Mouse (Mus musculus): ENCODE results near the gene Nav2. TPM values are rescaled to one million over a fixed set of nuclear protein-coding genes. Genes with fewer than 3 reads are reported as not detected.
A peak's percentile ranks its signal among the peaks of the same experiment; 100 is the strongest.

The Nav2 gene
- polyA plus RNA-seq, 1 experiment from 2014 or later: 27.6 TPM

- H3K4me1 ChIP-seq: peaks cover 41% of the 10 kb centered on the region
- H3K27ac ChIP-seq (replicated peaks): peak overlapping the region; percentile 67; the same call in 1 of the 2 replicates
Measured at GRCm38 (mm10) chr7:49066828-49067227, 158.3 kb downstream of the Nav2 start.

GRCm38 (mm10) chr7:49069396-49069961 is 161.0 kb downstream of the Nav2 start:
- Histone ChIP-seq H3K9ac (replicated peaks) (no peak overlapping the region), H3K27me3 (replicated peaks) (no peaks in the 10 kb centered on the region), H3K9me3 (replicated peaks) (no peaks in the 10 kb centered on the region), H3K36me3 (no peaks in the 10 kb centered on the region), H3K4me2 (no peak overlapping the region), H3K27ac (replicated peaks) (no peak overlapping the region), H3K4me3 (replicated peaks) (no peak overlapping the region), H3K4me1 (peaks cover 39% of the 10 kb centered on the region)
- WGBS: 32% methylated on average over 12 of the region's 12 CpGs
- ATAC-seq (ENCODE audit: low FRiP score): no peak

More at GRCm38 (mm10) chr7:49066828-49067227, 158.3 kb downstream of the Nav2 start:
- Histone ChIP-seq H3K4me3 (replicated peaks) (no peak overlapping the region), H3K9ac (replicated peaks) (no peak overlapping the region), H3K9me3 (replicated peaks) (no peaks in the 10 kb centered on the region), H3K4me2 (no peak overlapping the region), H3K27me3 (replicated peaks) (no peaks in the 10 kb centered on the region), H3K36me3 (no peaks in the 10 kb centered on the region)
- no peak for ATAC-seq (ENCODE audit: low FRiP score)
- 96% methylated on average over 1 of the region's 1 CpGs for WGBS

GRCm38 (mm10) chr7:49070621-49071020 is 162.1 kb downstream of the Nav2 start:
- 63% methylated on average over 1 of the region's 1 CpGs for WGBS
- H3K27me3 ChIP-seq (replicated peaks): no peaks in the 10 kb centered on the region
- H3K9ac ChIP-seq (replicated peaks): no peak overlapping the region
- H3K4me1 ChIP-seq: peaks cover 47% of the 10 kb centered on the region
- no peak for ATAC-seq (ENCODE audit: low FRiP score)
- H3K4me2 ChIP-seq: no peak overlapping the region
- H3K4me3 ChIP-seq (replicated peaks): no peak overlapping the region
- H3K27ac ChIP-seq (replicated peaks): 0 out of 2 replicates have a peak overlapping the region, but pooled peaks have one; percentile 13
- no peaks in the 10 kb centered on the region for H3K9me3 ChIP-seq (replicated peaks)
- no peaks in the 10 kb centered on the region for H3K36me3 ChIP-seq

GRCm38 (mm10) chr7:49071141-49071567 is 162.6 kb downstream of the Nav2 start:
- Histone ChIP-seq H3K36me3 (no peaks in the 10 kb centered on the region), H3K4me1 (peaks cover 47% of the 10 kb centered on the region), H3K27me3 (replicated peaks) (no peaks in the 10 kb centered on the region), H3K4me2 (no peak overlapping the region), H3K9ac (replicated peaks) (no peak overlapping the region), H3K27ac (replicated peaks) (0 out of 2 replicates have a peak overlapping the region, but pooled peaks have one; percentile 13), H3K4me3 (replicated peaks) (no peak overlapping the region), H3K9me3 (replicated peaks) (no peaks in the 10 kb centered on the region)
- WGBS: 13% methylated on average over 7 of the region's 7 CpGs
- no peak for ATAC-seq (ENCODE audit: low FRiP score)

- Histone ChIP-seq H3K9ac (replicated peaks) (no peak overlapping the region), H3K27ac (replicated peaks) (peak overlapping the region; percentile 43; the same call in 1 of the 2 replicates), H3K4me2 (no peak overlapping the region), H3K4me1 (peaks cover 45% of the 10 kb centered on the region), H3K27me3 (replicated peaks) (no peaks in the 10 kb centered on the region), H3K36me3 (no peaks in the 10 kb centered on the region), H3K9me3 (replicated peaks) (no peaks in the 10 kb centered on the region), H3K4me3 (replicated peaks) (no peak overlapping the region)
- WGBS: 22% methylated on average over 10 of the region's 10 CpGs
- peak; percentile 35; the same call in 1 of the 2 replicates for ATAC-seq (ENCODE audit: low FRiP score)
Measured at GRCm38 (mm10) chr7:49075333-49075934, 166.9 kb downstream of the Nav2 start.

GRCm38 (mm10) chr7:49076283-49076694 is 167.8 kb downstream of the Nav2 start:
- Histone ChIP-seq H3K4me1 (peaks cover 39% of the 10 kb centered on the region), H3K4me2 (no peak overlapping the region), H3K9ac (replicated peaks) (no peak overlapping the region), H3K27me3 (replicated peaks) (no peaks in the 10 kb centered on the region), H3K9me3 (replicated peaks) (no peaks in the 10 kb centered on the region), H3K27ac (replicated peaks) (no peak overlapping the region; the same call in 1 of the 2 replicates), H3K36me3 (no peaks in the 10 kb centered on the region), H3K4me3 (replicated peaks) (no peak overlapping the region)
- 23% methylated on average over 8 of the region's 8 CpGs for WGBS
- no peak for ATAC-seq (ENCODE audit: low FRiP score)

GRCm38 (mm10) chr7:49078930-49079329 is 170.4 kb downstream of the Nav2 start:
- WGBS: 20% methylated on average over 5 of the region's 5 CpGs
- Histone ChIP-seq H3K4me3 (replicated peaks) (no peak overlapping the region), H3K36me3 (no peaks in the 10 kb centered on the region), H3K4me1 (peaks cover 57% of the 10 kb centered on the region), H3K27ac (replicated peaks) (peak overlapping the region; percentile 70), H3K4me2 (no peak overlapping the region), H3K9ac (replicated peaks) (no peak overlapping the region), H3K27me3 (replicated peaks) (no peaks in the 10 kb centered on the region), H3K9me3 (replicated peaks) (no peaks in the 10 kb centered on the region)
- ATAC-seq (ENCODE audit: low FRiP score): 0 out of 2 replicates have a peak, but pooled peaks have one; percentile 32

- ATAC-seq (ENCODE audit: low FRiP score): peak; percentile 21
- no peak overlapping the region for H3K4me3 ChIP-seq (replicated peaks)
- H3K27ac ChIP-seq (replicated peaks): peak overlapping the region; percentile 62
- H3K27me3 ChIP-seq (replicated peaks): no peaks in the 10 kb centered on the region
- WGBS: 36% methylated on average over 4 of the region's 4 CpGs
- no peak overlapping the region for H3K4me2 ChIP-seq
- no peaks in the 10 kb centered on the region for H3K36me3 ChIP-seq
- no peak overlapping the region for H3K9ac ChIP-seq (replicated peaks)
- H3K9me3 ChIP-seq (replicated peaks): no peaks in the 10 kb centered on the region
- peaks cover 71% of the 10 kb centered on the region for H3K4me1 ChIP-seq
Measured at GRCm38 (mm10) chr7:49082585-49083165, 174.2 kb downstream of the Nav2 start.

GRCm38 (mm10) chr7:49084768-49085167 is 176.3 kb downstream of the Nav2 start:
- H3K9ac ChIP-seq (replicated peaks): no peak overlapping the region
- H3K27ac ChIP-seq (replicated peaks): peak overlapping the region; percentile 60
- H3K4me3 ChIP-seq (replicated peaks): no peak overlapping the region
- 10% methylated on average over 8 of the region's 8 CpGs for WGBS
- H3K4me2 ChIP-seq: peak overlapping the region; percentile 18
- H3K4me1 ChIP-seq: peaks cover 66% of the 10 kb centered on the region
- no peaks in the 10 kb centered on the region for H3K36me3 ChIP-seq
- no peaks in the 10 kb centered on the region for H3K9me3 ChIP-seq (replicated peaks)
- ATAC-seq (ENCODE audit: low FRiP score): no peak
- no peaks in the 10 kb centered on the region for H3K27me3 ChIP-seq (replicated peaks)

GRCm38 (mm10) chr7:49085759-49086158 is 177.2 kb downstream of the Nav2 start:
- Histone ChIP-seq H3K27me3 (replicated peaks) (no peaks in the 10 kb centered on the region), H3K4me1 (peaks cover 70% of the 10 kb centered on the region), H3K9ac (replicated peaks) (no peak overlapping the region), H3K27ac (replicated peaks) (0 out of 2 replicates have a peak overlapping the region, but pooled peaks have one; percentile 60), H3K36me3 (no peaks in the 10 kb centered on the region), H3K4me3 (replicated peaks) (no peak overlapping the region), H3K4me2 (no peak overlapping the region), H3K9me3 (replicated peaks) (no peaks in the 10 kb centered on the region)
- 56% methylated on average over 10 of the region's 10 CpGs for WGBS
- no peak for ATAC-seq (ENCODE audit: low FRiP score)

- Histone ChIP-seq H3K27me3 (replicated peaks) (no peaks in the 10 kb centered on the region), H3K36me3 (no peaks in the 10 kb centered on the region), H3K9me3 (replicated peaks) (no peaks in the 10 kb centered on the region), H3K4me2 (no peak overlapping the region), H3K27ac (replicated peaks) (no peak overlapping the region; the same call in 1 of the 2 replicates), H3K4me1 (peaks cover 76% of the 10 kb centered on the region), H3K9ac (replicated peaks) (no peak overlapping the region), H3K4me3 (replicated peaks) (no peak overlapping the region)
- no peak for ATAC-seq (ENCODE audit: low FRiP score)
- WGBS: 71% methylated on average over 5 of the region's 5 CpGs
Measured at GRCm38 (mm10) chr7:49087154-49087553, 178.6 kb downstream of the Nav2 start.

Measured in neural tube, embryonic 15.5 days (tissue).